Mouse (Mus musculus): ENCODE data around the gene Lrr1. TPM values are rescaled to one million over a fixed set of nuclear protein-coding genes. Genes with fewer than 3 reads are reported as not detected.

Gene Lrr1
- polyA plus RNA-seq, 1 experiment from 2014 or later: 9.7 TPM

DNA sequence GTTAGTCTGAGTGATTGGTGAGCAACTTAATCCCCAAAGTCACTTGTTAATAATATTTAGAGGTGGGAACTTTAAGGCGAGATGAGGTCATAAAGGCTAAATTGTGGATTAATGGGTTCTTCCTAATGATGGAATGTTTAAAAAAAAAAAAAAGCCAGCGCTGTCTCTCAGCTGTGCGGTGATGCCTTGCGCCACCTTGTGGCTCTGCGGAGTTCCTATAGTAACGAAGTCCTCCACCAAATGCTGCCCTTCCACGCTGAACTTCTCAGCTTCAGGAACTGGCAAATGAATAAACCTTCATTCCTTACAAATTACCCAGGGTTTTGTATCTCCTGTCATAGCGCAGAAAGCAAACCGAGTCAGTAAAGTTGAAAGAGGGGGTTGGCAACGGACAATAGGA, 36.6 kb upstream of the Lrr1 start:
- H3K4me3 ChIP-seq (replicated peaks; ENCODE audit: low read length): no peak overlapping the region
- 11% methylated on average over 10 of the region's 10 CpGs for WGBS
- no peaks in the 10 kb centered on the region for H3K36me3 ChIP-seq (ENCODE audit: control insufficient read depth, insufficient read depth)
- H3K4me1 ChIP-seq (replicated peaks; ENCODE audit: control insufficient read depth, insufficient read depth, low read length): 0 out of 2 replicates have a peak, but pooled peaks cover 3% of the 10 kb centered on the region
- ATAC-seq: peak; percentile 55; the same call in 1 of the 2 replicates
- H3K27me3 ChIP-seq (replicated peaks; ENCODE audit: control insufficient read depth, insufficient read depth, low read length): no peaks in the 10 kb centered on the region
- no peak overlapping the region for H3K9ac ChIP-seq (replicated peaks; ENCODE audit: low read depth, low read length)
- no peak overlapping the region for H3K4me2 ChIP-seq (ENCODE audit: low read length)
- H3K9me3 ChIP-seq (ENCODE audit: control insufficient read depth, low read length): no peaks in the 10 kb centered on the region
- no peak overlapping the region for H3K27ac ChIP-seq (ENCODE audit: low read length)

DNA sequence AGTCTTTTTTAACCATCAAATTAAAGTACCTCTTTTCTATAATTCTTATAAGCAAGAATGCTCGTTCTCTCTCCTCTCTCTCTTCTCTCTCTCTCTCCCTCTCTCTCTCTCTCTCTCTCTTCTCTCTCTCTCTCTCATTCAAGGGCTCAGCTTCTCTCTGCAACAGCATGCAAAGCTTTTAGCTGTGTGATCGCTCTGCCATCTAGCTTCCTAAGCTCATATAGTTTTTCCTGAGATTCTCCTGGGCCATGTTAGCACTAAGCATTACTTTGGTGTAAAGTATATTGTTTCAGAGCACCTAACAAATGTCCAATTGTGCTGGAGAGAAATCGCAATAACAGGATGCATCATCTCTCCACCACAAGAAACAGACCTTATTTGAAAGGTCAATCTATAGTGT, 29.4 kb upstream of the Lrr1 start:
- no peaks in the 10 kb centered on the region for H3K4me1 ChIP-seq (replicated peaks; ENCODE audit: control insufficient read depth, insufficient read depth, low read length)
- H3K9ac ChIP-seq (replicated peaks; ENCODE audit: low read depth, low read length): no peak overlapping the region
- no peaks in the 10 kb centered on the region for H3K36me3 ChIP-seq (ENCODE audit: control insufficient read depth, insufficient read depth)
- no peak overlapping the region for H3K4me3 ChIP-seq (replicated peaks; ENCODE audit: low read length)
- WGBS: 94% methylated on average over 3 of the region's 3 CpGs
- H3K27me3 ChIP-seq (replicated peaks; ENCODE audit: control insufficient read depth, insufficient read depth, low read length): no peaks in the 10 kb centered on the region
- H3K9me3 ChIP-seq (ENCODE audit: control insufficient read depth, low read length): no peaks in the 10 kb centered on the region
- ATAC-seq: no peak
- H3K27ac ChIP-seq (ENCODE audit: low read length): no peak overlapping the region
- H3K4me2 ChIP-seq (ENCODE audit: low read length): no peak overlapping the region

DNA sequence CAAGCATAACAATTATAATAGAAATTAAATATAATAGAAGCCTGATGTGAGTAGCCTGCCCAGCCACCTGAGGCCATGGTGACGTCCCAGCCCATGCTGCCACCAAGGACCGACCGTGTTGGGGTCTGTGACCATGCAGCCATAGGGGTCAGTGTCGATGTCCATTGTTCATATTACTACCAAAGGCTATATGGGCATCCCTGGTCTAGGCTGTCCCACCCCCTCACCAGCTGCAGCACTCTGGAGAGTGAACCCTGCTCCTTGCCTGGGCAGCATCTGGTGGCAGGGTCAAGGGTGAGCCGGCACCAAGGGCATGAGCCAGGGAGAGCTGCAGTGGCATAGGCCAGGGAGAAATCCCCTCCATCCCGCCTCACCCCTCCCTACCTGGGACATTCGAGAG, 28.8 kb upstream of the Lrr1 start:
- no peak for ATAC-seq
- WGBS: 89% methylated on average over 7 of the region's 7 CpGs
- H3K27ac ChIP-seq (ENCODE audit: low read length): no peak overlapping the region
- no peaks in the 10 kb centered on the region for H3K4me1 ChIP-seq (replicated peaks; ENCODE audit: control insufficient read depth, insufficient read depth, low read length)
- H3K27me3 ChIP-seq (replicated peaks; ENCODE audit: control insufficient read depth, insufficient read depth, low read length): no peaks in the 10 kb centered on the region
- no peak overlapping the region for H3K9ac ChIP-seq (replicated peaks; ENCODE audit: low read depth, low read length)
- H3K9me3 ChIP-seq (ENCODE audit: control insufficient read depth, low read length): no peaks in the 10 kb centered on the region
- no peak overlapping the region for H3K4me2 ChIP-seq (ENCODE audit: low read length)
- H3K36me3 ChIP-seq (ENCODE audit: control insufficient read depth, insufficient read depth): no peaks in the 10 kb centered on the region
- no peak overlapping the region for H3K4me3 ChIP-seq (replicated peaks; ENCODE audit: low read length)

DNA sequence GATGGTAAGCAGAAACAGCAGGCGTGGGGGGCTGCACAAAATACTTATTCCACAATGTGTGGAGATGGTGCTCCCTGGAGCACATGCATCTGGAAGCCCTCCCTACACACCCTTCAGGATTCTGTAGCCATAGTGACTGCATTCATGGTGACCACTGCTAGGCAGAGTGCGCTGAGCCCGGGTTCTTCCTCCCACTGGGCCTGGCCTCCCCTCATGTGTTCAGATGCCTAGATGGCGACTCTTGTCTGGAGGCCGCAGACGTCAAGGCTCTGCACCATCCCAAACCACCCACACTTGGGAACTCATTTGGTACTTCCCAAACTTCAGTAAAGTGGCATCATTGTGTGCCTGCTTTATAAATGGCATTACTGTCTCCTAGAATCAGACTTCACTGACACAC, 25.2 kb upstream of the Lrr1 start:
- H3K4me1 ChIP-seq (replicated peaks; ENCODE audit: control insufficient read depth, insufficient read depth, low read length): no peaks in the 10 kb centered on the region
- ATAC-seq: no peak
- no peaks in the 10 kb centered on the region for H3K36me3 ChIP-seq (ENCODE audit: control insufficient read depth, insufficient read depth)
- H3K9ac ChIP-seq (replicated peaks; ENCODE audit: low read depth, low read length): no peak overlapping the region
- H3K4me3 ChIP-seq (replicated peaks; ENCODE audit: low read length): no peak overlapping the region
- no peak overlapping the region for H3K4me2 ChIP-seq (ENCODE audit: low read length)
- H3K27ac ChIP-seq (ENCODE audit: low read length): no peak overlapping the region
- WGBS: 71% methylated on average over 6 of the region's 6 CpGs
- no peaks in the 10 kb centered on the region for H3K9me3 ChIP-seq (ENCODE audit: control insufficient read depth, low read length)
- H3K27me3 ChIP-seq (replicated peaks; ENCODE audit: control insufficient read depth, insufficient read depth, low read length): no peaks in the 10 kb centered on the region

DNA sequence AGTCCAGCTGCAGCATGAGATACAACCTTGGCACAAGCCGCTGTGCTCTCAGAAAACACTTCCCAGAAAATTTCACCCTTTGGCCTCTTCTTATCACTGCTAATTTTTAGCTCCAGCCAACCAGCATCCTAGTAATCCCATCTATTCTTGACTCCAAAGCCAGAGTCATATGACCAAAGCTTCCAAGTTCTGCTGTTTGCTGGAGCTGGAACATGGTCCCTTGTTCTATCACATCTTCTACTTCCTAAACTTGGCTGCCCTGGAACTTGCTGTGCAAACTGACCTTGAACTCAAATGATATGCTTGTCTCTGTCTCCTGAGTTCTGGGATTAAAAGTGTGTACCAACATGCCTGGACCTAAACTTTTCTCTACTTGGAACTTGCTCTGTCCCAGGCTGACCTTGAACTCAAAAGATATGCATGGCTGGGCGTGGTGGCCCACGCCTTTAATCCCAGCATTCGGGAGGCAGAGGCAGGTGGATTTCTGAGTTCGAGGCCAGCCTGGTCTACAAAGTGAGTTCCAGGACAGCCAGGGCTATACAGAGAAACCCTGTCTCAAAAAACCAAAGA, 21.4 kb upstream of the Lrr1 start:
- H3K27me3 ChIP-seq (replicated peaks; ENCODE audit: control insufficient read depth, insufficient read depth, low read length): no peaks in the 10 kb centered on the region
- no peak overlapping the region for H3K9ac ChIP-seq (replicated peaks; ENCODE audit: low read depth, low read length)
- no peak for ATAC-seq
- no peak overlapping the region for H3K4me2 ChIP-seq (ENCODE audit: low read length)
- H3K4me3 ChIP-seq (replicated peaks; ENCODE audit: low read length): no peak overlapping the region
- no peaks in the 10 kb centered on the region for H3K4me1 ChIP-seq (replicated peaks; ENCODE audit: control insufficient read depth, insufficient read depth, low read length)
- no peak overlapping the region for H3K27ac ChIP-seq (ENCODE audit: low read length)
- H3K9me3 ChIP-seq (ENCODE audit: control insufficient read depth, low read length): no peaks in the 10 kb centered on the region
- 92% methylated on average over 5 of the region's 5 CpGs for WGBS
- H3K36me3 ChIP-seq (ENCODE audit: control insufficient read depth, insufficient read depth): no peaks in the 10 kb centered on the region

DNA sequence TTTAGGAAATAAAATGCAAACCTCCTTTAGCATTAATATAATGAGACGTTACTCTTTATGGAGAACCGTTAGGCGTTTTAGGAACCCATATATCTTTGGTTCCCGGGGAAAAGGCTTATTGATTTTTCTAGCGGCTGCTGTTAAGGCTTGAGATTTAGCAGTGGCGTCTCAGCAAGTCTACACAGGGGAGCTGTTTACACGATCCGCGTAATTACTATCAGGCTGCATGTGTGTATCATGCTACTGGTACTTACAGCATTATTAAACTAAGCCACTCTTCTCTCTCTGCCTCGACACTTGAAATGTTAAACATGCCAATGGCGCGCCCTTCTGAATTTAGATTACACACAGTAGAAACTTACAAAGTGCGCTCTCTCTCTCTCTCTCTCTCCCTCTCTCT, 18.6 kb upstream of the Lrr1 start:
- no peaks in the 10 kb centered on the region for H3K27me3 ChIP-seq (replicated peaks; ENCODE audit: control insufficient read depth, insufficient read depth, low read length)
- H3K9ac ChIP-seq (replicated peaks; ENCODE audit: low read depth, low read length): no peak overlapping the region
- no peaks in the 10 kb centered on the region for H3K4me1 ChIP-seq (replicated peaks; ENCODE audit: control insufficient read depth, insufficient read depth, low read length)
- ATAC-seq: no peak
- no peak overlapping the region for H3K4me2 ChIP-seq (ENCODE audit: low read length)
- WGBS: 85% methylated on average over 13 of the region's 13 CpGs
- H3K9me3 ChIP-seq (ENCODE audit: control insufficient read depth, low read length): no peaks in the 10 kb centered on the region
- H3K27ac ChIP-seq (ENCODE audit: low read length): no peak overlapping the region
- H3K36me3 ChIP-seq (ENCODE audit: control insufficient read depth, insufficient read depth): no peaks in the 10 kb centered on the region
- no peak overlapping the region for H3K4me3 ChIP-seq (replicated peaks; ENCODE audit: low read length)

DNA sequence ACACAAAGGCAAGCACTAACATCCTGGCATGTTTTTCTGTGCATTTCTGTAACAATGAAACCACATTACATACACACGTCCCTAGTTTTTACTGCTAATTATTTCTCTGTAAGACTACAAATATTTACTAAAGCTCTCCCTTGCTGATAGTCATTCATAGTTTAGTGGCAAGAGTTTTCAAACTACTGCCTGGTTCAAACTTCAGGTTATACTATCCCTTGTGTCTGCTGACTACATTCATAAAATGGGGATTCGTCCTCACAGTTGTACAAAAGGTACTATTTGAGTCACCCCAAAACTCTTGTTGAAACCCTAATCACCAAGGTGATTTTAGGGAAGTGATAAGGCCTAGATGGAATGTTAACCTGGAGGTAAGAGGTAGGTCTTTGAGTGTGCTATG, 12.7 kb upstream of the Lrr1 start:
- Histone ChIP-seq H3K27me3 (replicated peaks; ENCODE audit: control insufficient read depth, insufficient read depth, low read length) (no peaks in the 10 kb centered on the region), H3K4me2 (ENCODE audit: low read length) (no peak overlapping the region), H3K4me1 (replicated peaks; ENCODE audit: control insufficient read depth, insufficient read depth, low read length) (peaks cover 9% of the 10 kb centered on the region), H3K9me3 (ENCODE audit: control insufficient read depth, low read length) (no peaks in the 10 kb centered on the region), H3K36me3 (ENCODE audit: control insufficient read depth, insufficient read depth) (peaks cover 13% of the 10 kb centered on the region), H3K4me3 (replicated peaks; ENCODE audit: low read length) (no peak overlapping the region), H3K27ac (ENCODE audit: low read length) (no peak overlapping the region), H3K9ac (replicated peaks; ENCODE audit: low read depth, low read length) (no peak overlapping the region)
- WGBS: 82% methylated on average over 2 of the region's 2 CpGs
- ATAC-seq: no peak

DNA sequence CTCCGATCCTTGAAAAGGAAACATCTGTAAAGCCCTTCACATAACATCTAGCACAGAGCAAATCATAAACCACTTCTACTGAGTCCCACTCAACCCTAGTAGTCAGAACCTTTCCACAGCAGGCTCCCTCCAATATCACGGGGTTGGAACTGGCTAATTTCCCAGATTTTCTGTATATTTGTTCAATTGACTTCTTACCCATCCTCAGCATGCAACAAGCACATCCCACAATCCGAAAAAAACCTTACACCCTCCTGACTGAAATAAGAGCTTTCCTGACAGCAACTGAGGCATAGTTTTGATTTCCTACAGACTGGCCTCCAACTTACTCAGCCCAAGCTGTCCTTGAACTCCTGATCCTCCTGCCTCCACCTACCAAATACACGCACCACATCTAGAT, 12.2 kb upstream of the Lrr1 start:
- Histone ChIP-seq H3K36me3 (ENCODE audit: control insufficient read depth, insufficient read depth) (peaks cover 13% of the 10 kb centered on the region), H3K27me3 (replicated peaks; ENCODE audit: control insufficient read depth, insufficient read depth, low read length) (no peaks in the 10 kb centered on the region), H3K4me1 (replicated peaks; ENCODE audit: control insufficient read depth, insufficient read depth, low read length) (peaks cover 9% of the 10 kb centered on the region), H3K27ac (ENCODE audit: low read length) (no peak overlapping the region), H3K4me3 (replicated peaks; ENCODE audit: low read length) (no peak overlapping the region), H3K9me3 (ENCODE audit: control insufficient read depth, low read length) (no peaks in the 10 kb centered on the region), H3K9ac (replicated peaks; ENCODE audit: low read depth, low read length) (no peak overlapping the region), H3K4me2 (ENCODE audit: low read length) (no peak overlapping the region)
- WGBS: 83% methylated on average over 4 of the region's 4 CpGs
- no peak for ATAC-seq

DNA sequence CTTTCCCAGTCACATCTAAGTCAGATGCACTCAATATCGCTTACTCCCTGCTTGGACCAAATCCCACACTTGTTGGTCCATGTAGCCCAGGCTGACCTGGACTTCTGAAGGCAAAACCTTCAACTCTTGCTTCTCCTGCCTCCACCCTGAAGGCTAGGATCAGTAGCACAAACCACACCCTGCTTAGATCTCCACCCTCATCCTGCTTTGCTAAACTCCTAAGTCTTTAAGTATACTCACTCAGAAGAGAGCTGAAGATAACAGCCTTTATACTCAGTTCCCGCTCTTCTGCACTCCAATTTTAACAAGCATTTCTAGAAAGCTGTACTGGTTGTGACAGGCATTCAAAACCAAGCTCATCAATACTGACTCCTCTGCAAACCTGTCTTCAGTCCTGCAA, 11.5 kb upstream of the Lrr1 start:
- Histone ChIP-seq H3K36me3 (ENCODE audit: control insufficient read depth, insufficient read depth) (peaks cover 13% of the 10 kb centered on the region), H3K4me1 (replicated peaks; ENCODE audit: control insufficient read depth, insufficient read depth, low read length) (peaks cover 9% of the 10 kb centered on the region), H3K4me2 (ENCODE audit: low read length) (no peak overlapping the region), H3K4me3 (replicated peaks; ENCODE audit: low read length) (no peak overlapping the region), H3K27ac (ENCODE audit: low read length) (no peak overlapping the region), H3K9me3 (ENCODE audit: control insufficient read depth, low read length) (no peaks in the 10 kb centered on the region), H3K9ac (replicated peaks; ENCODE audit: low read depth, low read length) (no peak overlapping the region), H3K27me3 (replicated peaks; ENCODE audit: control insufficient read depth, insufficient read depth, low read length) (no peaks in the 10 kb centered on the region)
- 97% methylated on average over 2 of the region's 2 CpGs for WGBS
- ATAC-seq: no peak

DNA sequence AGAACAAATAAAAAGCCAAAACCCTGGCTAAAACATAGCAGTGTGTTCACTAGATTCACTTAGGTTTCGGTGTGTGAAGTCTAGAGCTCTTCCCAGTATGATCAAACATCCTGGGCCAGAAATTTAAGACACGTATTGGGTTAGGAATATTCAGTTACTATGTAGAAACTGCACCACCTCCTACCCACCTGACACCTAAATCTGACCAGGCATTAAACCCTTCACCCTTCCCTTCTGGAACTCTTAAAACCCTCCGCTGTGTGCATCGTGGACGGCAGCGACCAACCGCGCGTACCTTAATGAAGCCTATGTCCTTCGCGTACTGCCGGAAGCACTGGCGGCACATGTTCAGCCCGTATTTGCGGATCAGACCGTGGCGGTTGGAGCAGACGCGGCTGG, 10.2 kb upstream of the Lrr1 start:
- peak overlapping the region; percentile 74 for H3K4me2 ChIP-seq (ENCODE audit: low read length)
- ATAC-seq: no peak

More for the DNA sequence above, 10.2 kb upstream of the Lrr1 start:
- under 1% methylated on average over 19 of the region's 19 CpGs for WGBS
- H3K4me1 ChIP-seq (replicated peaks; ENCODE audit: control insufficient read depth, insufficient read depth, low read length): peaks cover 9% of the 10 kb centered on the region
- no peaks in the 10 kb centered on the region for H3K27me3 ChIP-seq (replicated peaks; ENCODE audit: control insufficient read depth, insufficient read depth, low read length)
- peak overlapping the region; percentile 73 for H3K4me3 ChIP-seq (replicated peaks; ENCODE audit: low read length)
- no peaks in the 10 kb centered on the region for H3K9me3 ChIP-seq (ENCODE audit: control insufficient read depth, low read length)
- peak overlapping the region; percentile 93 for H3K27ac ChIP-seq (ENCODE audit: low read length)
- H3K9ac ChIP-seq (replicated peaks; ENCODE audit: low read depth, low read length): peak overlapping the region; percentile 84
- H3K36me3 ChIP-seq (ENCODE audit: control insufficient read depth, insufficient read depth): peaks cover 13% of the 10 kb centered on the region

Data from forebrain, embryonic 16.5 days (tissue).